Mouse (Mus musculus): ENCODE results near the gene Ankrd52. TPM values are rescaled to one million over a fixed set of nuclear protein-coding genes. Genes with fewer than 3 reads are reported as not detected.

The Ankrd52 gene
- total RNA-seq, 2 experiments from 2014 or later, result 11.7 to 68.5 TPM

- no peak for ATAC-seq (replicated peaks; ENCODE audit: low FRiP score, low TSS enrichment, poor library complexity, severe bottlenecking)
These were observed 52.1 kb downstream of the Ankrd52 start for GRCm38 (mm10) chr10:128429052-128429451.

- ATAC-seq (replicated peaks; ENCODE audit: low FRiP score, low TSS enrichment, poor library complexity, severe bottlenecking), result no peak
These were observed 52.5 kb downstream of the Ankrd52 start for GRCm38 (mm10) chr10:128429454-128429853.

GRCm38 (mm10) chr10:128433417-128433816, 56.5 kb downstream of the Ankrd52 start:
- no peak for ATAC-seq (replicated peaks; ENCODE audit: low FRiP score, low TSS enrichment, poor library complexity, severe bottlenecking)

- peak; percentile 46; the same call in 1 of the 2 replicates for ATAC-seq (replicated peaks; ENCODE audit: low FRiP score, low TSS enrichment, poor library complexity, severe bottlenecking)
These were observed 57.8 kb downstream of the Ankrd52 start for GRCm38 (mm10) chr10:128434681-128435080.

GRCm38 (mm10) chr10:128435186-128435823, 58.4 kb downstream of the Ankrd52 start:
- no peak for ATAC-seq (replicated peaks; ENCODE audit: low FRiP score, low TSS enrichment, poor library complexity, severe bottlenecking)

GRCm38 (mm10) chr10:128435873-128436272, 59.0 kb downstream of the Ankrd52 start:
- ATAC-seq (replicated peaks; ENCODE audit: low FRiP score, low TSS enrichment, poor library complexity, severe bottlenecking), result no peak

GRCm38 (mm10) chr10:128436376-128436775, 59.5 kb downstream of the Ankrd52 start:
- ATAC-seq (replicated peaks; ENCODE audit: low FRiP score, low TSS enrichment, poor library complexity, severe bottlenecking), result no peak

- ATAC-seq (replicated peaks; ENCODE audit: low FRiP score, low TSS enrichment, poor library complexity, severe bottlenecking), result no peak
These were observed 61.9 kb downstream of the Ankrd52 start for GRCm38 (mm10) chr10:128438675-128439279.

GRCm38 (mm10) chr10:128440407-128440806, 63.5 kb downstream of the Ankrd52 start:
- peak; percentile 41 for ATAC-seq (replicated peaks; ENCODE audit: low FRiP score, low TSS enrichment, poor library complexity, severe bottlenecking)

- ATAC-seq (replicated peaks; ENCODE audit: low FRiP score, low TSS enrichment, poor library complexity, severe bottlenecking), result no peak
These were observed 64.6 kb downstream of the Ankrd52 start for GRCm38 (mm10) chr10:128441324-128442119.

GRCm38 (mm10) chr10:128442718-128443117, 65.8 kb downstream of the Ankrd52 start:
- no peak for ATAC-seq (replicated peaks; ENCODE audit: low FRiP score, low TSS enrichment, poor library complexity, severe bottlenecking)

- ATAC-seq (replicated peaks; ENCODE audit: low FRiP score, low TSS enrichment, poor library complexity, severe bottlenecking), result peak; percentile 40; the same call in 1 of the 2 replicates
These were observed 67.4 kb downstream of the Ankrd52 start for GRCm38 (mm10) chr10:128444354-128444753.

GRCm38 (mm10) chr10:128445407-128445806, 68.5 kb downstream of the Ankrd52 start:
- ATAC-seq (replicated peaks; ENCODE audit: low FRiP score, low TSS enrichment, poor library complexity, severe bottlenecking), result 0 out of 2 replicates have a peak, but pooled peaks have one; percentile 11

GRCm38 (mm10) chr10:128451014-128451413, 74.1 kb downstream of the Ankrd52 start:
- no peak for ATAC-seq (replicated peaks; ENCODE audit: low FRiP score, low TSS enrichment, poor library complexity, severe bottlenecking)

- ATAC-seq (replicated peaks; ENCODE audit: low FRiP score, low TSS enrichment, poor library complexity, severe bottlenecking), result no peak
These were observed 77.6 kb downstream of the Ankrd52 start for GRCm38 (mm10) chr10:128454471-128454870.

GRCm38 (mm10) chr10:128455280-128455679, 78.4 kb downstream of the Ankrd52 start:
- ATAC-seq (replicated peaks; ENCODE audit: low FRiP score, low TSS enrichment, poor library complexity, severe bottlenecking), result peak; percentile 18; the same call in 1 of the 2 replicates

GRCm38 (mm10) chr10:128457676-128458075, 80.8 kb downstream of the Ankrd52 start:
- ATAC-seq (replicated peaks; ENCODE audit: low FRiP score, low TSS enrichment, poor library complexity, severe bottlenecking), result no peak

All from megakaryocyte-erythroid progenitor cell, adult 5-6 weeks (primary cell).